Mouse (Mus musculus) megakaryocyte progenitor cell, adult 5-6 weeks (primary cell): ENCODE measurements at regions not wholly inside any gene's neighbourhood (a gene's known extent, or its start where the extent isn't known, plus 50 kb on each side); places are given as distances from the start of the nearest gene placed in this dataset.
A peak's percentile ranks its signal among the peaks of the same experiment; 100 is the strongest.
"Not testable (repeated sequence)": the region's sequence is repeated elsewhere in the genome, so short reads cannot be mapped to it uniquely, and the experiment has no call there.

Experiments used
- ATAC-seq: replicated peaks from 2 replicates; pipeline ENCODE4 v1.8.0; 2016; ENCODE audit warnings: mild to moderate bottlenecking, moderate TSS enrichment, inconsistent platforms; ENCODE audit not compliant: poor library complexity

DNA sequence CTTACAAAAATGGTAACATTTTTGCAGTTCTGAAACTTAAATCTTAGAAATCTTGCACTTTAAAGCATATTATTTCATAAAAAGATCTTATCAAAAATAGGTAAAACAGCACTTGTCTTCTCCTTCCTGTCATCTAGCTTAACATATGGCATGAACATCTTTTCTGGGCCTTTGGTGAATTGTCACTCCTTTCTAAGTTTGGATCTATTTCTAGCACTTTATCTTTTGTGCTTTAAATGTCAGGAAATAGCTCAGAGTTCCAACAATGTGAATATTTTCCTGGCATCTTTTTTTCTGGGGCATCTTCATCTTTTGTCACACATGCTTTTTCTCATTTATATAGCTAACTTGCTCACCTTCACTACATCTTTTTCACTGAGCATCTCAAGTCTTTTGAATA is 527.4 kb upstream of the Gm5150 start:
- ATAC-seq: no peak

DNA sequence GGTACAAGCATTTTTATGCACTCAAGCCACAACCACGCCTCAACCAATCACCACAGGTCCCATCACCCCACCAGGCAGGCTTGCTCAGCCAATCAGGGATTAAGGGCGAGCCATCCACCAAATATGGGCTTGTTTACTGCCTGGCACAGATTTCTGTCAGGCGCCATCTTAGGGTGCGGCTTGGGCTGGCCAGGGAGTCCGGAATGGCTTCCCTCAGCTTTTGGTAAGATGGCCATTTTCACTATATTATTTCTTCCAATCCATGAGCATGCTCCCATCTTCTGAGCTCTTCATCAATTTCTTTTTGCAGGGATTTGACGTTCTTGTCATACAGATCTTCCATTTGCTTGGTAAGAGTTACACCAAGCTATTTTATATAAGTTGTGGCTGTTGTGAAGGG is 521.3 kb upstream of the Gm5150 start:
- not testable (repeated sequence) for ATAC-seq

DNA sequence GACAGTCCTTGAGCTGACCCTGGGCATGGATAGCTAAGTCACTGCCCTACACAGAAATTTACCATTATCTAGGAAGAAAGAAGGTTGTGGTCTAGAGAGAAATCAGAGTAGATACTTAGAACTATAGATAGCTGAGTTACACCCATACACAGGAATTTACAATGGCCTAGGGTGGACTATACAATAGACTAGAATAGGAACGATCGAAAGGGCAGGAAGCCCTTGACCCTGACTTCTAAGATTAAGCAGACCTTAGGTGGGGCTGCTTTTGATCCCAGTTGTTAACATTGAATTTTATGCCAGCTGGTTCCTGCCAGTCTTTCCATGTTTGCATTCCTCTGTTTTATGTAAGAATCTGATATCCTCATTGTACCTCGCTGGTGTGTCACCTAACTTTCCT is 482.2 kb upstream of the Gm5150 start:
- ATAC-seq: not testable (repeated sequence)

DNA sequence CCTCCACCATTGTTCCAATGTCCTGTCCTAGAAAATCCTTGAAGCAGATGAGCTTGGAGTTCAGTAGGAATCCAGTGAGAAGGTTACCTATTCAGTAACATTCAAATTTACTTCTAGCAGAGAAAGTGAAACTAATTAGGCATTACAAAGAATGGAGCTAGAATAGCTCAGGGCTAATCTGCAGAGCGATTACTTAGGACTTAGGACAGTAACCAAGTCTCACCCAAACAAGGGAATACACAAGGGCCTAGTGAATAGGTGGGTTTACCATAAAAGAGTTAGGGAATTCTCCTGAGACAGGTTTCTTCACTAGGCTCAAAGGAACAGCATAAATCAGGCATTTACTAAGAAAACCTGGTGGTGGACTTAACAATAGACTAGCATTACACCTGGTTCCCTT is 476.5 kb upstream of the Gm5150 start:
- ATAC-seq: no peak

DNA sequence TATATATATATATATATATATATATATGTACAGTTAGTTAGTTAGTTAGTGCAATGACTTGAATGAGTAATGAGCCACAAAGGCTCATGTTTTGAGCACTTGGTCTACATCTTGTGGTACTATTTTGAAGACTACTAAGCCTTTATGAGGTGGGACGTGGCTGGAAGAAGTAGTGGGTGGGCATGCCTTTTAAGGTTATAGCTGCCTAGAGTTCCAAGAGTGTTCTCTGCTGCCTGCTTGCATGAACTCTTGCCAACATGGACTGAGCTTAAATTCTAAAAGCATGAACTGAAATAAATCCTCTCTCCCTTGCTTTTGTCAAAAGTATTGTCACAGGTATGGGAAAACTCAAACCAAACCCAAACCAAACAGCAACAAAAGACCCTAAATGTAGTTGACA is 465.1 kb upstream of the Gm5150 start:
- no peak for ATAC-seq

DNA sequence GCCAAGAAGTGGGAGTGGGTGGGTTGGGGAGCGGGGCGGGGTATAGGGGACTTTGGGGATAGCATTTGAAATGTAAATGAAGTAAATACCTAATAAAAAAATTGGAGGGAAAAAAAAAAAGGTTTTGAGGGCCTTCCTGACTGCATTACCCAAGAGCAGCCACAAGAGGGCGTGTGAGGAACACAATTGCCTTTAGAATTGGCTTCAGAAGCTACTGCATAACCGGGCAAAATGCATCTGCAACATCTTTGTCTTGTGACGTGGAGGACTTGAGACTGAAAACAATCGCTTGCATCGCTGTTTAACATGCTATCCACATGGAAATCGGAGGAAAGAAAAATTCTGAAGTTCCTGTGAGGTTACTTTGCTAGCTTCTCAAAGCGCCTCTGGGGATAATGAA is 460.2 kb upstream of the Gm5150 start:
- ATAC-seq: peak; percentile 69

DNA sequence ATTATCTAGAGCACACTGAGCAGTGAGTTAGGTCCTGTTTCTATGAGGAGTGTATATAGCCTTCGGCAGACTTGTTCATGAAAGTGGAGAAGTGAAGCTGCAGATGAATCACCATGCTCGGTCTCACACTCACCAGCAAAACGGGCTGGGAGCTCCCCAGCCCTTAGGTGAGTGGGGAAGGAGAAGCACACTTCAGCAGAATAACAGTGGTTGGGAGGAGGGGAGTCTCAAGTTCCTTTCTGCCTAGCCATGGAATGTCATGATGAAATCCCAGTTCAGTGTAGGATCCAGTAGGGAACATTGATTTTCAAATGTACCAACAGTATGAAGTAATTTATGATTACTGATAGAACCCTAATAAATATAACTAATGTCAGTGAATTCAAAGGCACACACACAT is 459.1 kb upstream of the Gm5150 start:
- no peak for ATAC-seq

DNA sequence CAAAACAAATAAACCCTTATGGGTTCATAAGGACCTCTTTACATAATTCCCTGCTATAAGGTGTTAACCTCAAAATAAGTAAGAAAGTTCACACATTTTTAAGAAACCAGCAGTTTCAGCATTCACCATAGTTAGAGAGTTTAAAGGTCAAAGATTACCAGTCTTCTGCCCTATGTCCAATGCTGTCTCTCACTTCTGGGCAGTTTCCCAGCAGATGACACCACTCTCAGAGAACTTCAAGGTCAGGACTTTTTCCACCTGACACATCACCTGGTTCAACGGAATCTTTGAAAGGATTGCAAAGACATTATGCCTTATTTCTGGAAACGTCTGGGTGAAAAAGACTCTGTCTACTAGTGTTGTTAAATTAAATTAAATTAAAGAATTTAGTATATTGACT is 458.1 kb upstream of the Gm5150 start:
- no peak for ATAC-seq

DNA sequence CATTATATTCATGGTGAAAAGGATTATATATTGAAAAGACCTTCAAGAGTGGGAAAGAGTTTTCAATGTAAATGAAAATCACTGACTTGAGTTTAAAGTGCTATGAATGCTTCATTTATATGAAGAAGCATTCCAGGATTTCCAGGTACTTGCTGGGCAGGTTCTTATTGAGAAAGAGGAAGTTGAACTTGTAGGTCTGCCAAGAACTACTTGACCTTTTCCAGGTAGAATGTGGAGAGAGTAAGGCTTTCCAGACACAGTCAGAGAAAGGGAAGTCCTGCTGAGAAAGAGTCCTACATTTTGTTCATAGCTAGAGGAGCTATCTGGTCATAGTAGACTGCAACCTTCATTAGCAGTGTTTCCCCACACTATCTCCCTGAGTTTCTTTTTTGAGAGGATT is 426.8 kb upstream of the Gm5150 start:
- no peak for ATAC-seq

DNA sequence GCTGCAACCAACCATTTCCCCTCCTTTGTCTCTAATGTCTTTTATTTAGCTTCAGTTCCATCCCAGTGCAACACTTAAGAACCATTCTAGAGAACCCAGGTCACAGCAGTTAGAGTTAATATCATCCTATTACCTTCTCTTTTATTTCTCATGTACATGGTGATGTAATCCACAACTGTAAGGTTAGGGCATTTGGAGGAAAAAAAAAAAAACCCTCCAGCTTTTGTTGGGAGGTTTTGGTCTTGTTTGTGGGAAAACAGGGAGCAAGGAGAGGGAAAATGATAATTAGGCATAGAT is 425.5 kb upstream of the Gm5150 start:
- no peak for ATAC-seq

DNA sequence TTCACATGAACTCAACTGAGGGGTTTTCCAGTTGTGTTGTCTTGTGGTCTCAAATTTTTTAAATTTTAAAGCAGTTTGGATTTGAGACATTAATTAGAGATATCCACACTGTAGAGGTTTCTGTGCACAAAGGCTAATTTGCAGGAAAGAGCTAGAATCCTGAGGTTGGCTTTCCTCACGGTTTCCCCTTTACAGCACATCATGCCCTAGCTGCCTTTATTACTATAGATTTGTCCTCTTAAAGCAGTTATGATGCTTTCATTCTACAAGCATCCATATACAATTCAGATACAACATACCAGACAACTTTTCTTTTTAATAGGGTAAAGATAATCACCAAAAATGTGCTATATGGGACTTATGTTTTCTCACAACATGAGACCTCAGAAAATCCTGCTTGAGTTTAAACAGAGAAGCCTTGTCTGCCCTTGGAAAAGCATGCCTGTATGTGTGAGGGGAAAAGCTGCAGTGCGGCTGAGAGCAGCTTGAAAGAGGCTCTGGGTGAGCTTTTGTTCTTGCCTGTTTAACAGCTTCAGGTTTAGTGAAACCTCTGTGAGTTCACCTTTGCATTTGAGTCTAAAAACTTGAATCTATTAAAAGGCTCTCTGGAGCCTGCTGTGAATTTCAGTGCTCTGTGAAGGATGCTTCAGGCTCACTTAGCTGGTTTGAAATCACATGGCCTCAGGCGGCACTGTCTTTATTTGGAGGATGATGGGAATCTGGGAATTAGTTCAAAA is 425.0 kb upstream of the Gm5150 start:
- ATAC-seq: no peak
